Mouse (Mus musculus) olfactory bulb, adult 2 months (tissue): ENCODE measurements around the gene Arpc4.

Experiments used
- CTCF ChIP-seq: fragments of 200-500 bp; IDR thresholded peaks from 2 replicates; pipeline ENCODE4 v1.5.1; 2012; ENCODE audit warnings: low read depth, mild to moderate bottlenecking, low read length, moderate library complexity; ENCODE audit not compliant: insufficient read depth
- POLR2A ChIP-seq: fragments of 200-500 bp; IDR thresholded peaks from 2 replicates; pipeline ENCODE4 v1.6.1; 2012; ENCODE audit warnings: mild to moderate bottlenecking, low read depth, low read length, moderate library complexity; ENCODE audit not compliant: insufficient read depth

GRCm38 (mm10) chr6:113396270-113397030 lies 18.5 kb downstream of the Arpc4 start:
- TF ChIP-seq CTCF (no peak), POLR2A (no peak)
